In genomic region chr11:98327136-98328030, GRCm38 (mm10) we compare ENCODE assay signal across 9 mouse cellular contexts. TPM values are rescaled to one million over a fixed set of nuclear protein-coding genes. Genes with fewer than 3 reads are reported as not detected.
DNase-seq lines count a peak whose midpoint lies in the region; ATAC-seq lines count a peak whose summit lies in the region.
"Had no signal": no experiment of that assay in that cellular context is flagged by ENCODE, and none has a peak within 500 bp of the region (broad histone marks: within the 10 kb centered on the region; RNA-seq: fewer than 3 reads in every experiment).

No protein-coding gene starts in this region.

- peaks cover 9% of the 10 kb centered on the region; the same call in 1 of the 2 replicates for H3K4me1 ChIP-seq in intestine, embryonic 14.5 days (replicated peaks; ENCODE audit: control insufficient read depth, insufficient read depth, low read length)
- peaks cover 47% of the 10 kb centered on the region for H3K4me1 ChIP-seq in neural tube, embryonic 13.5 days (replicated peaks)

- no peaks in the 10 kb centered on the region for H3K9me3 ChIP-seq in intestine, embryonic 14.5 days (ENCODE audit: control insufficient read depth, low read length)
- no peaks in the 10 kb centered on the region for H3K9me3 ChIP-seq in neural tube, embryonic 13.5 days

- peaks cover 100% of the 10 kb centered on the region for H3K27me3 ChIP-seq in intestine, embryonic 14.5 days (replicated peaks; ENCODE audit: control insufficient read depth, insufficient read depth, low read length)
- H3K27me3 ChIP-seq in neural tube, embryonic 13.5 days: peaks cover 98% of the 10 kb centered on the region

- no peak overlapping the region for H3K27ac ChIP-seq in intestine, embryonic 14.5 days (ENCODE audit: low read depth)
- peak overlapping the region; percentile 90 for H3K27ac ChIP-seq in neural tube, embryonic 13.5 days (replicated peaks)

- peak overlapping the region; percentile 3; the same call in 1 of the 2 replicates for H3K4me2 ChIP-seq in intestine, embryonic 14.5 days (ENCODE audit: low read length)
- H3K4me2 ChIP-seq in neural tube, embryonic 13.5 days: peak overlapping the region; percentile 54

- WGBS in intestine, embryonic 14.5 days: under 1% methylated on average over 97 of the region's 97 CpGs
- WGBS in neural tube, embryonic 13.5 days: under 1% methylated on average over 97 of the region's 97 CpGs

- DNase-seq in cerebellum, adult 11 months: peak; percentile 54
- DNase-seq in right cerebral cortex, postnatal 10 days (ENCODE audit: low spot score in 2 of 2): peak; percentile 47 to 50
- no peak for DNase-seq in right cerebral cortex, postnatal 36 days (ENCODE audit: low spot score in 2 of 2)
- peak; percentile 72 for DNase-seq in intestine, embryonic 14.5 days (ENCODE audit: low spot score)
- no peak for DNase-seq in gastrocnemius, postnatal 14 days
- DNase-seq in adrenal gland, postnatal 36 days: no peak

- no peak overlapping the region for H3K9ac ChIP-seq in intestine, embryonic 14.5 days (ENCODE audit: low read length)
- H3K9ac ChIP-seq in neural tube, embryonic 13.5 days: peak overlapping the region; percentile 79

- no peaks in the 10 kb centered on the region for H3K36me3 ChIP-seq in intestine, embryonic 14.5 days (ENCODE audit: control insufficient read depth, insufficient read depth, low read length)
- H3K36me3 ChIP-seq in neural tube, embryonic 13.5 days: no peaks in the 10 kb centered on the region

- no peak for ATAC-seq in cerebellum, adult (ENCODE audit: insufficient number of reproducible peaks, low FRiP score, low TSS enrichment)
- ATAC-seq in intestine, embryonic 14.5 days (replicated peaks; ENCODE audit: low FRiP score, low TSS enrichment, low read depth): no peak
- 0 out of 2 replicates have a peak, but pooled peaks have one; percentile 18 for ATAC-seq in neural tube, embryonic 13.5 days (ENCODE audit: low read depth)

- H3K4me3 ChIP-seq in intestine, embryonic 14.5 days (ENCODE audit: low read depth, low read length): peak overlapping the region; percentile 13
- peak overlapping the region; percentile 47 for H3K4me3 ChIP-seq in neural tube, embryonic 13.5 days

- intact Hi-C loops in gastrocnemius, postnatal 14 days (cut with DNase I; ENCODE audit: low total_unique reads): no loop called here

RNA-seq across cellular contexts. Expression of gene Neurod2, which starts 2.1 kb away (rescaled TPM):
- polyA plus RNA-seq in intestine, embryonic 14.5 days (2014; fragmentation: Nextera tagmentation; extraction: Ambion mirVana): 0.05 and 0.07 TPM in 2 replicates
- polyA plus RNA-seq in neural tube, embryonic 13.5 days (2015; fragmentation: Nextera tagmentation; extraction: Ambion mirVana): 26.4 and 27.0 TPM in 2 replicates
- not detected for total RNA-seq in gastrocnemius, postnatal 14 days (2021)
- not detected for total RNA-seq in adrenal gland, postnatal 36 days (2021)
- total RNA-seq: neutrophil, adult 5-6 weeks had no signal

RNA-seq across cellular contexts. Expression of gene Ppp1r1b, which starts 20.8 kb away (rescaled TPM):
- 21.4 and 22.6 TPM in 2 replicates for polyA plus RNA-seq in intestine, embryonic 14.5 days (2014; fragmentation: Nextera tagmentation; extraction: Ambion mirVana)
- 1.7 and 2.1 TPM in 2 replicates for polyA plus RNA-seq in neural tube, embryonic 13.5 days (2015; fragmentation: Nextera tagmentation; extraction: Ambion mirVana)
- under 1 TPM; 0.20 to 0.29 TPM for total RNA-seq in gastrocnemius, postnatal 14 days (2021)
- not detected for total RNA-seq in adrenal gland, postnatal 36 days (2021)
- total RNA-seq: neutrophil, adult 5-6 weeks had no signal

RNA-seq across cellular contexts. Expression of gene Stard3, which starts 30.8 kb away (rescaled TPM):
- polyA plus RNA-seq in intestine, embryonic 14.5 days (2014; fragmentation: Nextera tagmentation; extraction: Ambion mirVana): 40.5 and 44.8 TPM in 2 replicates
- polyA plus RNA-seq in neural tube, embryonic 13.5 days (2015; fragmentation: Nextera tagmentation; extraction: Ambion mirVana): 39.7 and 41.1 TPM in 2 replicates
- 1 to 10 TPM; 7.3 to 9.4 TPM for total RNA-seq in gastrocnemius, postnatal 14 days (2021)
- 10 to 100 TPM; 22.3 to 23.2 TPM for total RNA-seq in adrenal gland, postnatal 36 days (2021)

RNA-seq across cellular contexts. Expression of gene Tcap, which starts 56.2 kb away (rescaled TPM):
- polyA plus RNA-seq in intestine, embryonic 14.5 days (2014; fragmentation: Nextera tagmentation; extraction: Ambion mirVana): not detected in 2 replicates
- polyA plus RNA-seq in neural tube, embryonic 13.5 days (2015; fragmentation: Nextera tagmentation; extraction: Ambion mirVana): 0.42 and 2.1 TPM in 2 replicates
- total RNA-seq in gastrocnemius, postnatal 14 days (2021): 1,000 to 10,000 TPM in 1 of 2 experiments, 100 to 1,000 TPM in 1; 673 to 1,120 TPM
- 1 to 10 TPM in 1 of 2 experiments, under 1 TPM in 1; 0.43 to 1.2 TPM for total RNA-seq in adrenal gland, postnatal 36 days (2021)
- total RNA-seq: neutrophil, adult 5-6 weeks had no signal

RNA-seq across cellular contexts. Expression of gene Pnmt, which starts 58.9 kb away (rescaled TPM):
- not detected in 2 replicates for polyA plus RNA-seq in intestine, embryonic 14.5 days (2014; fragmentation: Nextera tagmentation; extraction: Ambion mirVana)
- 0.73 and 0.79 TPM in 2 replicates for polyA plus RNA-seq in neural tube, embryonic 13.5 days (2015; fragmentation: Nextera tagmentation; extraction: Ambion mirVana)
- under 1 TPM; 0.39 to 0.53 TPM for total RNA-seq in gastrocnemius, postnatal 14 days (2021)
- 100 to 1,000 TPM; 363 to 581 TPM for total RNA-seq in adrenal gland, postnatal 36 days (2021)
- total RNA-seq: neutrophil, adult 5-6 weeks had no signal

Comparison
In these comparisons a context has a peak if more than half of its experiments do, and no peak if none do; other contexts are left out.
1. DNase-seq: peak in cerebellum, adult 11 months (single experiment), right cerebral cortex, postnatal 10 days (2 of 2) and intestine, embryonic 14.5 days (single experiment); none in right cerebral cortex, postnatal 36 days (0 of 2), gastrocnemius, postnatal 14 days (single experiment) and adrenal gland, postnatal 36 days (0 of 2).